Mouse (Mus musculus): ENCODE measurements around the gene Pde4c. TPM values are rescaled to one million over a fixed set of nuclear protein-coding genes. Genes with fewer than 3 reads are reported as not detected.
A peak's percentile ranks its signal among the peaks of the same experiment; 100 is the strongest.

Pde4c gene
- total RNA-seq, 2 experiments from 2014 or later, result 0.81 to 0.91 TPM

DNA sequence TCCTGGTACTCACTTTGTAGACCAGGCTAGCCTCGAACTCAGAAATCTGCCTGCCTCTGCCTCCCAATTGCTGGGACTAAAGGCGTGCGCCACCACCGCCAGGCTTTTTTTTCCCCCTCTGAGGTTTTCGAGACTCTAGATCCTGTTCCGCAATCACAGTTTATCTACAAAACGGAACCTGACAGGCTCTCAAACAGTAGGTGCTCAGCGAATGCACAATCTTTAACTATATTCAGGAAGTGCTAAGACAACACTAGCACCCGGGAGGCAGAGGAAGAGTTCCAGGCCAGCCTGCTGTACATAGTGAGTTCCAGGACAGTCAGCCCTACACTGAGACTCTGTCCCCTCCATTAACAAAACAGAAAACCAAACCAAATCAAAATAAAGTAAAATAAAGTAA lies 41.8 kb downstream of the Pde4c start:
- DNase-seq (ENCODE audit: low spot score in 2 of 2), result no peak

DNA sequence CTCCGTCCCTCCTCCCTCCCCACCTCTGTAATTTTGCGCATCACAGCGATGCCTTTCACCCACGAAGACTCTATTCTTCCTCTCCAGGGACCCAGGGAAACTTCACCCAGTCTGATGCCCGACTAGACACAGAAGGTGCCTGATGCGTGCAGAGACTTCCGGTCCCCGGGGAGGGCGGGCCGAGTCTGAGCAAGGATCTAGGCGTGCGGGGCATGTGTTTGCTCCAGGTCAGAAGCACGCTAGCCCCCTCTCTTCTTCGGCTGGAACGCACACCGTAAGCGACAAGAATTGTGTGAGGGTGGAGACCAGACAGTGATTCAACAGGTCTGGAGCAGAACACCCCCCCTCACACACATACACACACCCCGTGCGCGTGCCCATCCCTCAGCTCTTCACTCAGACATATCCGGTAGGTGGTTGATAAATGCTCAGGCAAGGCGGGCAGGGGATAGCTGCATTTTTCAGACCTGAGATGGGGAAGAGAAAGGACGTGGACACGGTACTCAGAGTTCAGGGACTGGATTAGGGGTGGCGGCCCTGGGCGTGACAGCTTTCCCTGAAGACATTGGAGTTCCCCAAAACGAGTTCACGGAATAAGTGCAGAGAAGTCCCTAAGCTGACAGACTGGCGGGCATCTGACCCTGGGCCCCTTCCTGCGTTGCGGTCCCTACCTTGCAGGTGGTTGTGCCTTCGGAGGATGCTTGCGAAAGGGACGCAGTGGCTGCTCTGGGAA lies 42.5 kb downstream of the Pde4c start:
- no peak for DNase-seq (ENCODE audit: low spot score in 2 of 2)

DNA sequence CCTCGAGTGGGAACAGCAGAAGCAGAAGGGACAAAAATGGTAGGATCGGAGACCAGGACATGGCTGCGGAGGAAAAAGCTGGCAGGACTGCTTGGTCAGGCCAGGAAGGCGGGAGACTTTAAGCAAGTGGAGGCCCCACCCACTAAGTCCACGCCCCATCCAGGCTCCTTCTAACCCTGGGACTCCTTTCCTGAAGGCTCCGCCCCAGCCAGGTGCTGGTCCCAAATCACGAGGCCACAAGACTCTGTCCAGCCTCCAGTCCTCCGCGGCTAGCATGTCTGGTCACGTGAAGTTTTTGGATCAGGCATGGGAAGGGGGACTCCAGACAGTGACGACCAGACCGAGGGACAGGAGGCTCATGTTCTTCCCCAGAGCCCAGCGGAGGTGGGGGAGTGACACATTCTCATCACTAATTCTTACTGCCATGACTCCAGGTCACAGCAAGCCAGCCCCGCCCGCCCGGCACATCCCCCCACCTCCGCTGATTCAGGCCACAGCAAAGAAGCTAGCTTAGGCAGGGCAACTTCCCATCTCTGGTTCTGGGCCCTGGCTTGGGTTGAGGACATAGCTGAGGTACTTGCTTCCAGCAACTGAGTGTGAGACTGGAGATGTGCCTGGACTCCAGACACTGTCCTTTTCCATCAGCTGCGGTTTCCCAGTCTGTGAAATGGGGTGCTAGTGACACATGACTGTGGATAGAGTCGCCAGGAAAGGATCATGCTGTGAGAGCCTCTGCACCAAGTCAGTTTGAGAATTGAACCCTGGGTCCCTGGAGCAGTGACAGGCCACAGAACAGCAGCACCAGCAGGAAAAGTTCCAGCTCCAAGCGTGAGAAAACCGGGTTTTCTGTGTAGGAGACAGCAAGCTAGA lies 43.3 kb downstream of the Pde4c start:
- no peak for DNase-seq (ENCODE audit: low spot score in 2 of 2)

DNA sequence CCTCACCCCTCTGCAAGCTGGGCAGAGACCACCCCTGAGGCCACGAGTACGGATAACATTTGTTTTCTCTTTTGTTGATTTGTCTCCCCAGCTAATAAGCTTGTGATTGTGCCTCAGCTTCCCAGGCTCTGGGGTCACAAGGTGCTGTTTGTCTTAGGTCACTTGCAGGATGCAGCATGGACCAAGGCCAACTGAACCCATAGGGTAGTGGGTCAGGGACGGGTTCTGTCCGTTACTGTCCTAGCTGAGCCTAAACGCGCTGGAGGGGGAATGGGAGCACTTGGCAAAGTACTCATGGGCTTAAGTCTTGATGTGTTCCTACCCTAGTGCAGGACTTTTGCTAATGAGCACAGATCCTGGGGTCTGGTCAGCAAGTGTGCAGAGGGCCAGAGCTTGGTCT lies 44.0 kb downstream of the Pde4c start:
- no peak for DNase-seq (ENCODE audit: low spot score in 2 of 2)

DNA sequence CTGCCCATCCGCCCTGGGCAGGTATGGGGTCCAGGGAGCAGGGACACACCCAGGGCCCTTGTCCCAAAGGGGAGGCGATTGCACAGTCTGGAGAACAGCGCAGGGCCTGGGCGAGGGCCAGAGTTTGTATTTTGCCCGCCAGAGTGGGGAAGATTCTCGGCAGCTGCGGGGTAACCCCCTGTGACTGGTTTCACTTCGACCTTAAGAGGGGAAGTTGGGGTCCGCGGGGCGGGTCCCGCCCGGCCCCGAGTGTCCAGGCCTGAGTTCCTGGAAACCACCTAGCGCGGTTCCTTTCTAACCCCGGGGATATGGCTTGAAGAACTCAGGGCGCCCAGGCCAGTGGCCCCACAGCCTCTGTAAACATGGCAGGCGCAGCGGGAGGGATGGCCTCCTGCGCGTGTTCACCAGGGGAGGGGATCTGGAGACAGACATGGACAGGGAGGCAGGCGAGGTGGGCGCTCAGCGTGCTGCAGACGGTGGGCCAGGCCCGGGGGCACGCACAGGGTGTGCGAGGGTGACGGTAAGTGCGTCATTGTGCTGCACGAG lies 44.8 kb downstream of the Pde4c start:
- DNase-seq (ENCODE audit: low spot score in 2 of 2), result no peak

DNA sequence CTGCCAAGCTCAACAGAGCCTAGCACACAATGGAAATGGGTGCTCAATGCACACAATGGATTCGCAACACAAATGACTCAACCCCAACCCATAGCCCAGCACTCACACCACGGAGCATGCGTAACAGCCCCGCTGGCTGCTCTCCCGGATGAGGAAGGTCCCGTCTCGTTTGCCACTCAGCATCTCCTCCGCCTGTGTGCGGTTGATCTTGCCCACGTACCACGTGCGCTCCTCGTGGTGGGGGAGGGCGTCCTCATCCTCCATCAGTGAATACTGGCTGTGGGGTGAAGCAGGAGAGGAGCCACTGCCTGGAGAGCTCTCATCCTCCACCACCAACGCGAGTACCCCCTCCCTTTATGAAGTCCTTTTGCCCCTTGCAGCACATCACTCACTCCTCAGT lies 45.4 kb downstream of the Pde4c start:
- DNase-seq (ENCODE audit: low spot score in 2 of 2), result no peak

DNA sequence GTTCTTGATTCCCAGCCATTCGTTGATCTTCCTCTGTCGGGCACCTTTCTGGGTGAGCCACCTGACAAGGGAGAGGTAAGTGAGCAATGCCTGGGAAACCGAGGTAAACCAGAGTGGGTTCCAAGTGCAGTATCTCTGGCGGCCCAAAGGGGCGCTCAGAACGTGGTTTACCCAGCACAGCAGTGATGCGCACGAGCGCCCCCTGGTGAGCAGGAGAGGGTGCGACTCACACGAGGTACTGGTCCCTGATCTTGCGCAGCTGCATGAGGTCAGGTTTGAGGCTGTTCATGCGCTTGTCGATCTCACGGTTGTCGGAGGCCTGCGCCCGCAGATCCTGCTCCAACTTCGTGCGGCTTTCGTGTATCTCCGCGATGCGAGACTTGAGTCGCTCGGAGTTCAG lies 45.8 kb downstream of the Pde4c start:
- peak; percentile 94 to 95 for DNase-seq (ENCODE audit: low spot score in 2 of 2)

DNA sequence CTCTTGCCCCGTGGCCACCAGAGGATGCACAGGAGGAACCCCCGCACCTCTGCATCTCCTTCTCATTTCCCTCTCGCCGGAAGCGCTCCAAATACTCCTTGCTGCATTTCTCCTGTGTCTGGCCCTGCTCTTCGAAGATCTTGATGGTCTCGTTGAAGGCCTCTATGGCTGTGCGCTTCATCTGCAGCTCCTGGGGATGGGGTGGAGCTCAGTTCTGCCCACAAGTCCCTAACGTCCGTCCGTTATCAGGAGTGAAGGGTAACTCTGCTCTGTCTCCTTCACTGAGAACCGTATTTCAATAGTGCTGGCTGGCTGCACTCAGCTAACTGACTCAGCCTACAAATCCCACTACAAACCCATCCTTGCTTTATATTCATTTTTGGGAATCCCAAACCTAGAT lies 46.3 kb downstream of the Pde4c start:
- no peak for DNase-seq (ENCODE audit: low spot score in 2 of 2)

DNA sequence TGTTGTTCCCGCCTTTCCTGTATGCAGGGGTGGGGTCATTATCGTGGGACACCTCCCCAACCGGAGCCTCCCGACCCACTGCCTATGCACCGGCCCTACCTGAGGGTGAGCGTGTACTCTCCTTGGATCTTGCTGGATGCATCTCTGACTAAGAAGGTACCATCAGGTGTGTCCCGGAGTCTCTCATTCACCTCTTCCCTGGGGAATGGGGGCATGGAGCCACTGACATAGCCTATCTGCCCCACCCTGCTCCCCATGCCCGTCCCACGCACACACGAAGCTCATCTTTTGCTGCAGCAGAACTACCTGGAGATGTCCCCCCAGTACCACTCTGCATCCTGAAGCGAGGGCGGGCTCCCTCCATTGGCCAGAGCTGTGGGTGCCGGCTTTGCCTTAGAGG lies 47.2 kb downstream of the Pde4c start:
- DNase-seq (ENCODE audit: low spot score in 2 of 2), result no peak

DNA sequence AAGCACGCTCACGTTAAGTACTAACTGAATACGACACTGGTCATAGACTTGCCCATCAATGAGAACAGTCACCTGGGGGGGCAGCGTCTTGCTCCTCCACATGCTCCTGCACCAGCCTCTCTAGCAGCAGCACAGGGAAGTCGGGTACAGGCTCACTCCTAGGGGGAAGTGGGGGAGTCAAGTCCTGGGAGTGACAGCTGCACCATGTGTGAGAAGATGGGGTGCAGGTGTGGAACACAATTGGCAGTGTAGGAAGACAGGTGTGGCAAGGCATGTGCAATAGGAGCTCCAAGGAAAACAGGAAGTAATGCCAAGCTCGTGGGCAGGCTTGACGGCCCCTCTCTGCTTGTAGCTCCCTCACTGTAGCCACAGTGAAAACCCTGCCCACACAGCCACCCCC lies 47.7 kb downstream of the Pde4c start:
- no peak for DNase-seq (ENCODE audit: low spot score in 2 of 2)

DNA sequence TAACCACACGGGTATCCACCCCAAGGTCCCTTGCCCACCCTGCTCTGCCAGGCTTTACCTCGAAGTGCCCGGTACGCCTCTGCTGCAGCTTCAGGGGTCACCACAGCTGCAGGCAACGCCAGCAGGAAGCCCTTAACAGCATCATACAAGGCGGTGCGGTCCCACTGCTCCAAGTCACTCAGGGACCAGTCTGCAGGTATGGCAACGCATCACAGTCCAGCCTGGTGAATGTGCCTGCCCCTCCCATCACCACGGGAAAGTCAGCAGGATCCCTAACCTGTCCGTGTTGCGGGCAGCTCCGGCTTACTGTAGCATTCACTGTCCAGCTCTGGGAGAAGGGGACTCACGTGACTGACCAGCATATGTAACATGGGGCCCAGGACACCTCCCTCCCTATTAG lies 48.6 kb downstream of the Pde4c start:
- no peak for DNase-seq (ENCODE audit: low spot score in 2 of 2)

DNA sequence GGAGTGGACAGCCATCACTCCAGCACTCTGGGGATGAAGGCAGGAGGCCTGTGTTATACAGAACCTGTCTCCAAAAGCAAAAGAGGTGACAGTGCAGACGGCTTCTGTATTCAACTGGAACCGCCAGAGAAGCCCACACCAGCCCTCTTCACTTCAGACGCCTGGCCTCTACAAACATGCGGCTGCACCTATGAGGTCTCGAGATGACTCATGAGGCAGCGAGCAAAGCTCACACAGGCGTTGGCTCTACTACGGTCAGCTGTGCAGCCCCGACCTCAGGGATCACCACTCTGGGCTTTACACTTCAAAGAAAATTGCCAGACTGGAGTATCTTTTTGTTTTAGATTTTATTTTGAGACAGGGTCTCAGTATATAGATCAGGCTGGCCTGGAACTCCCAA lies 49.4 kb downstream of the Pde4c start:
- DNase-seq (ENCODE audit: low spot score in 2 of 2), result no peak

DNA sequence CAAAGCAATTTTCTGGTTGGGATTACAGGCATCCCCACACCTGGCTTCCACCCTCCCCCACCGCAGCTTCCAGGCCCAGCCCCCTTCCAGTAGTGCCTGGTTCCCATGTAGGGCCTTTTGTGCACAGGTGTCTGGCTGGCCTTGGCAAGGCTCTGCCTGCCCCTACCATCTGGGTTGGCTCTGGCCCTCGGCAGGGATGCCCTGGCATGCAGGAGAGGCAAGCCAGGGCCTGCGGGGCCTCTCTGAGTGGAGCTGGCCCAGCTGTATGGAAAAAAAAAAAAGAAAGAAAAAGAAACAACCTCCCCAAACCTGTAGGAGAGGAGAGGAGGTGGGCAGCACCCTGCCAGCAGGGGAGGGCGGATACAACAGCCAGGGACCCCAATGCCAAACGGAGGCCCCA lies 49.9 kb downstream of the Pde4c start:
- DNase-seq (ENCODE audit: low spot score in 2 of 2), result no peak

DNA sequence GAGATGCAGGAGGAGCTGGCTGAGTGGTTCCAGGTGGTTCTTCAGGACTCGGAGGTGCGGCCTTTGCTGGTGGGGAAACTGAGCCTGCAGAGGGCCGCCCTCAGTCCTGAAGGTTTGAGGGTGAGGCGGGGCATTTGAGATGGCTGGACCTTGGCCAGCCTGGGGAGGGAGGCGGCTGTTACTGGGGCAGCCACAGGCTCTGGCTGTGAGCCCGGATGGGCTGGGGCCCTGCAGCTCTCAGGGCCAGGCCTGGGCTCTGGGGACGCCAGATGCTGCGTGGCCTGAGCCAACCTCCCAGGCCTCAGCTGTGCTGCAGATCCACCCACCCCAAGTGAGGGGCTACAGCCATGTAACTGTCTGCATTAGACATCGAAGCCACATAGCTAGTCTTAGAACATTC lies 50.3 kb downstream of the Pde4c start:
- DNase-seq (ENCODE audit: low spot score in 2 of 2), result peak in 1 of 2 experiments; percentile 82

DNA sequence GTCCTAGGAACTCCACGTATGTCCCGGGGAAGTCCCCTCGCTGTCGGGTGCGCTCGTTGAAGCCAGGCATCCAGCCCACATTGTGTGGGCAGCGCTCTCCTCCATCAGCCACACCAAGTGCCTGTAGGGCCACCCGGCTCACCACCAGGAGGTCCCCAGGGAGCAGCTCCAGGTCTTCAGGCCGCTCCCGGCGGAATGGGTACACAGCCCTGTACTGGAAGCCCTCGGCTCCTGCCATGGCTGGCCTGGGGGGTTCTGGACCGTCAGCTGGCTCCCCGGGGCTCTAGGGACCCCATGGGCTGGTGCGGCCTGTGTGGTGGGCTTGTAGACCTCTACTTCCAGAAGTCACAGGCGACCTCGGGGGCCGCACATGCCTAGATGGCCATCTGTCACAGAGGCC lies 51.2 kb downstream of the Pde4c start:
- DNase-seq (ENCODE audit: low spot score in 2 of 2), result no peak

DNA sequence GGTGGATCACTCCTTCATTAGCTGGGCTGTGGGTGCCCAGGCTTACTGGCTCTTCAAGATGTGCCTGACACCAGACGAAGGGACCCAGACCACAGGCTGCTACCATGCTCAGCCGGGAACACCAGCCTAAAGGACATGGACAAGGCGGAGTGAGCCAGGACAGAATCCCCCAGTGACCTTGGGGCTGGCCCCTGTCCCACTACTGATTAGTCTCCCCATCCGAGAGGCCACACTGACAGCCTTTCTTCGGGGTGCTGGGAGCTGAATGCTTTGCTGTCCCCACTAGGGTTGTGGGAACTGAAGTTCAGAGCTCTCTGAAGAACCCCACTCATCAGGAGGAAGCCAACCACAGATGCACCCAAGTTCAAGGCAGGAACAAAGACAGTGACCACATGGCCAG lies 51.7 kb downstream of the Pde4c start:
- no peak for DNase-seq (ENCODE audit: low spot score in 2 of 2)

DNA sequence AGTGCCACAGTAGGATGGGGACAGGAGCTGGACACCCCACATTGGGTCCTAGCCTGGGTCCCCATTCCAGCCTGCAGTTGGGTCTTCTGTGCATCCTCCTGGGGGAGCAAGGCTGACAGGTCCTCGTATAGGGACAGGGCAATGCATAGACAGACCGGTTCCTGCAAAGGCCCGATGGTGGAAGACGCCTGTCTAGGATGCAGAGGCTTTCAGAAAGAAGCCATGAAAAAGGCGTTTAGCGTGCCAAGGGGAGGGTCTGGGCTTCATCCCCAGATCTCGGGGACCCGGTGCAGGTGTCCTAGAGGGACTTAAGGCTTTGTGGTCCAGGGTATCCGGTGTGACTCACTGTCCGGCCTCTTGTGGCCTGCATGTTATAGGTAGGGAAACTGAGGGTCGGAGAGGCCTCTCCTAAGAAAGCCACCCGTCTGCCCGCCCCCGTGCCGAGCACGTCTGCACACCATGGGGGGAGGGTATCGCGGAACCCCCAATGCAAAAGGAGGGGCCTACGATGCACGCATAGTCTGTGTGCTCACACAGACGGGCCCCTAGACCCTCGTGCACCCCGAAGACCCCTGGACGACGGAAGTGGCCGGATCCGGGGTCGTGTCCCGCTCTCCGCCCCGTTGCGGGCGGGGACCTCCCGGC lies 52.5 kb downstream of the Pde4c start:
- peak; percentile 57 to 61 for DNase-seq (ENCODE audit: low spot score in 2 of 2)

DNA sequence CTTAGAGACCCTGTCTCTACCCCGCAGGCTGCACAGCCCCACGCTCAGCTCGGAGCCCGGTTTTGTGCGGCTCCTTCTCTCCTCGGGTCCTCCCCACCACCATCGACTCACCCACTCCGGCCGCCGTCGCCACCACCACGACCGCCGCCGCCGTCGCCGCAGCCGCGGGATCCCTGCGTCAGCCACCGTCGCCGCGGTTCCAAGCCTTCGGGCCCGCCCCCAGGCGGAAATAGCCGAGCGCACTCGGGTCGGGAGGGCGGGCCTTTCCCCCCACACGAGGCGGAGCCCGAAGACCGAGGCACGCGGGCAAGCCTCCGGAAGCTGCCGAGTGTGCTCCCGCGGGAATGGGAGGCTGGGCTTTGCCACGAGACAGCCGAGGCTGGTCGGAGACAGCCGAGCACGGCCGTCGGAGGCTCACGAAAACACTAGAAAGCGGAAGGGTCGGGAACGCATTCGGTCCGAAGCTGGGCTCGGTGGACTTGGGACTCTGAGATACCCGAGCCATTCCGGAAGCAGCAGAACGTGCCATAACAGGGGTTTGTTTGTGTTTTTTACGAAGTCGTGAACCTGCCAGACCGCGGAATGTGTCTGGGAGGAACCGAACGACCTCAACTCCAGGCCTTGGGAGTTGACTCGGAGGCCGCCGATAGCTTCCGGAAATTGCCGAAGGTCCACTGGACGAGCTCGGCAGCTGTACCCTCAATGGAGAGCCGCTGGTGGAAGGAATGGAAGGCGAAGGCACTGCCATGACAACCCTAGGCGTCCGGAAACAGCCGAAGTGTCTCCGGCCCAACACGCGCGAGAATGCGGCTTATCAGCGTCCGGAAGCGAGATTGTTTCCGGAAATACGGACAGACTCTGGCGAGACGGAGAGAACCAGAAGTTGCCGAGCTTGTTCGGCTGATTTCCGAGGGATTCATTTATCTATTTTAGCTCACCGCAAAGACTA lies 53.2 kb downstream of the Pde4c start, which contains the start of gene Pik3r2:
Gene Pik3r2 (minus strand): TSS at position 218 of the 949 bp plus-strand sequence.
- peak; percentile 98 to 99 for DNase-seq (ENCODE audit: low spot score in 2 of 2)

DNA sequence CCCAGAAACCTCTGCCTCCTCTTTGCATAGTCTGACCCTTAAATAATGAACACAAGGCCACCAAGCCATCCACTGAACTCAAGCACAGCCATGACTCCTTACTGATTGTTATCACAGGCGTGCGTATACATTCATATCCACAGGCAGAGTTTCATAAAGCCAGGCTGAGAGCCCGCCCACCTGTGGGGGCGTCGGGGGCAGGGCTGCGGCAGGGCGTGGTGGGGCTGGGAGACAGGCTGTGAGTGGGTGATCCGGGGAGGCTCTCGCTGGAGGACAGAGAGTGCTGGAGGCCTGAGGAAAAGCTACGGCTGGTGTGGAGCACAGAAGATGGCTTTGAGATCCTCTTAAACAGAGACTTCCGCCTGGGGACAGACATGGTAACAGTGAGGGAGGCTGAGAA lies 56.6 kb downstream of the Pde4c start:
- DNase-seq (ENCODE audit: low spot score in 2 of 2), result no peak

DNA sequence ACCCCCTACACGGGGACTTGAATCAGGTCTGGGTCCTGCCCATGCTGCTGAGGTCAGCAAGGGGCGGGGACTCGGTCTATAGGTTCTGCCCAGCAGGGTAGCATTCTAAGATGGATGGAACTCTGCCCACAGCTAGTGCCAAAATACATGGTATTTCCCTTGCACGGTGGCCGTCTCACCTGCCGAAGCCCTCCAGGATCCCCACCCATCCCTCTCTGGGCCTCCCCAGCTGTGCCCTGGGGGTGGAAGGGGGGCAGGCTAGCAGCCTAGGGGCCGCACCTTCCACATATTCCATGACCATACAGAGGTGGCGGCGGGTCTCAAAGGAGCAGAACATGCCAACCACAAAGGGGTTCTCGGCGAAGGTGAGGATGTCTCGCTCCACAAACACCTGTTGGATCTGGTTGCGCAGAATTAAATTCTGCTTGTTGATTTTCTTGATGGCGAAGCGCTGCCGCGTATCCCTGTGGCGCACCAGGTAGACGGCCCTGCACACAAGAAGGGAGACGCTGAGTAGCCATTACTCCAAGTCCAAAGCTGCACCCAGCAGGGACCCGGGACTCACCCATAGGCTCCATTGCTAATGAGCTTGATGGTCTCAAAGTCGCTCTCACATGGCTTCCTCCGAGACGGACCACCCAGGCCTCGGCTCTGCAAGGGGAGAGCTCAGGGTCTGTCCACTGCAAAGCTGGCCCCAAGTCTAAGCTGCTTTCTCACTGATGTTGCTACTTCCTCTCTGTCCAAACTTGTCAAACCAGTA lies 63.0 kb downstream of the Pde4c start:
- no peak for DNase-seq (ENCODE audit: low spot score in 2 of 2)
